Mouse (Mus musculus): ENCODE measurements at regions not wholly inside any gene's neighbourhood (a gene's known extent, or its start where the extent isn't known, plus 50 kb on each side); places are given as distances from the start of the nearest gene placed in this dataset.
A peak's percentile ranks its signal among the peaks of the same experiment; 100 is the strongest.

DNA sequence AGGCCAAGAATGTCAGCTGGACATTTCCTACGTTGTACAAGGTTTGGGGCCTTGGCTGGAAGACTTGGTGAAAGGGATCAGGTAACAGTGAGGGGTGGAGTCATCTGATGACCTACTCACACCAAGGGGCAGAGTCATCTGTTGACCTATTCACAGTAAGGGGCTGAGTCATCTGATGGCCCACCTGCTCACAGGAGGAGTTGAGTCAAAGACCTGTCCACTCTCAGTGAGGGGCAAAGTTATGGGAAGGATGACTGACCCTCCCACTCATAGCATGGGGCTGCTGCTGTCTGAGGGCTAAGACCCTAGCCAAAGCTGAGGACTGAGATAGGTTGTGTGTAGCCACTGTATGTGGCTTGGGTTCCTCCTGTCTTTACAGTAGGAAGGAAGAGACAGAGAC, 107.2 kb upstream of the Camk1g start:
- no peak for DNase-seq (ENCODE audit: low spot score)

DNA sequence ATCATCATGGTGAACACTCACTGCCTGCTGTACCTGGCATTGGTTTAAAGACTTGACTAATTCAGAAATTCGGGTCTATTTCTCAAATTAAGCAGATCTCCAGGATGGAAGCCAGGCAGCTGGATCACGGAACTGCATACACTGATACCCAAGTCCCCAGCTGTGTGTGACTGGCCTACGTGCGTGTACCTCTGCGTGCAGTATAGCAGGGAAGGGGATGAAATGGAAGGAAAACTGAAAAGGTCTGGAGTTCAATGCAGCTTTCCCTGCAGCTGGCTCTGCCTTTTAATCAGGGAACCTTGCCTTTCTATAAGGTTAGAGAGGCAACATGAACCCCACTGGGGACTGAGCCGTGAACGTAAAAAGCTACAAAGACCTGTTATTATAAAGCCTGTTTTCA, 106.7 kb upstream of the Camk1g start:
- no peak for DNase-seq (ENCODE audit: low spot score)

DNA sequence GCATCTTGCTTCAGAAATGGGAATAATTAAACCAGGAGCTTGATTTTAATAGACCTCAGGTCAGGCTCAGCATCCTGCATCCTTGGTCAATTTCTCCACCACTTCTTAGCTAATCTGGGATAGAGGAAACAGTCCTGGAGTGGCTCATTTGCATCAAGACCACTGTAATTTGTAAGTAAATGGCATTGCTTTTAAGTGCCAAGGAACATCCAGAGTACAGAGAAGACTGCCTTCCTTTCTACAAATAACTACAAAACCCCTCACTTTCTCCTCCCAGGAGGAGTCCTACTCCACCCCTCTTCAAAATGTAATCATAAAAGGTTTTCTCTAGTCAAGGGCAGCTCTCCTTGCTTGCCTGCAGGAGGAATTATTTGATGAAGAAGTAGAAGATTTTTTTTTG, 96.2 kb upstream of the Camk1g start:
- DNase-seq (ENCODE audit: low spot score), result no peak

DNA sequence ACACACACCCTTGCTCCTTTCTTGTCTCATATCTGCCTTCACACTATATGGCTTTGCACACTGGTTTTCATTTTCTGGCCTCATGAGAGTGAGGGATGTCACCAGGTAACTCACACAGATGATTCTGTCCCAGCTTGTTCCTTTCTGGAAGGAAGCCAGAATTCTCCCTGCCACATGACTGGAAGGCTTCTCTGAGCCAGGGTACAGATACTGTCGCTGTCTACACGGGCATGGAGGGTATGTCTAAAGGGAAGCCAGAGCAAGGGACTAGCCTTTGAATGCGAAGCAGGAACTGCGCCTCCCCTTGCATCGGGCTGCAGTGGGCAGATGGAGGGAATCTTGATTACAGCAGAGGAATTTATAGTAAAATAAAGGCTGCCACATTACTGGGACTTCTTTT, 89.6 kb upstream of the Camk1g start:
- DNase-seq (ENCODE audit: low spot score), result no peak

DNA sequence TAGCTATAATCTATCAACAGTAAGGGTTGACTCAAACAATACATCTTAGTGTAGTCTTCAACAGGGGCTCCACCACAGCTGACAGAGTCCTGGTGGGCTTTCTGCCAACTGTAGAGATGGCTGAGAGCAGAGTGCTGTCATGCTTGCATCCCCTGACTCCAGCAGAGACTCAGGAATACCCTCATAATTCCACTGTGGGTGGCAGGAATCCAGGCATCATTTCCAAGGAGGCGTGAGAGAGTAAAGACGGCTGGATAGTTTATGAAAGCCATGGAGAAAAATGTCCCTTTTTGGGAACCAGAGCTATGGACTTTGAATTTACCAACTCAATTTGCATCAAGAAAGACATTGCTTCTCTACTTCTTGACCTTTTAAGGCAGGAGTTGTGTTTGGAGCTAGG, 87.8 kb upstream of the Camk1g start:
- no peak for DNase-seq (ENCODE audit: low spot score)

- no peak for DNase-seq (ENCODE audit: low spot score)
Observed at GRCm38 (mm10) chr1:193453654-193454053, 83.6 kb upstream of the Camk1g start.

GRCm38 (mm10) chr1:193451471-193452135, 81.5 kb upstream of the Camk1g start:
- DNase-seq (ENCODE audit: low spot score), result no peak

DNA sequence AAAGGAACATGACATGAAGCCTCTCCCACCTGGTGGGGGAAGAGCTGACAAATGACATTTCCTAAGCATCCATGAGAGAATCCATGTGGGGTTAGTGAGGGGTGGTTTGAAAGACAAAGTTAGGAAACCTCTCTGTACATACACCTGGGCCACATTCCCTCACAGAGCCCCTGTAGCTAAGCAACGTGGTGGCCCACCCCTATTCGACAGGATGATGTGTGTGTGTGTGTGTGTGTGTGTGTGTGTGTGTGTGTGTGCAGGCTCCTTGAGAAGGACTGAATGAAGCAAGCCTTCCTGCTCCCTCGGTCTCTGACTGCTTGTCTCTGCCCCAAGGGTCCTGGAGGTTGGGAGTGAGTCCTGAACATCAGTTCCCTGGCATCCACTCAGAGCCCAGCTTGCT, 80.7 kb upstream of the Camk1g start:
- DNase-seq (ENCODE audit: low spot score), result no peak

GRCm38 (mm10) chr1:193450201-193450600, 80.1 kb upstream of the Camk1g start:
- DNase-seq (ENCODE audit: low spot score), result no peak

DNA sequence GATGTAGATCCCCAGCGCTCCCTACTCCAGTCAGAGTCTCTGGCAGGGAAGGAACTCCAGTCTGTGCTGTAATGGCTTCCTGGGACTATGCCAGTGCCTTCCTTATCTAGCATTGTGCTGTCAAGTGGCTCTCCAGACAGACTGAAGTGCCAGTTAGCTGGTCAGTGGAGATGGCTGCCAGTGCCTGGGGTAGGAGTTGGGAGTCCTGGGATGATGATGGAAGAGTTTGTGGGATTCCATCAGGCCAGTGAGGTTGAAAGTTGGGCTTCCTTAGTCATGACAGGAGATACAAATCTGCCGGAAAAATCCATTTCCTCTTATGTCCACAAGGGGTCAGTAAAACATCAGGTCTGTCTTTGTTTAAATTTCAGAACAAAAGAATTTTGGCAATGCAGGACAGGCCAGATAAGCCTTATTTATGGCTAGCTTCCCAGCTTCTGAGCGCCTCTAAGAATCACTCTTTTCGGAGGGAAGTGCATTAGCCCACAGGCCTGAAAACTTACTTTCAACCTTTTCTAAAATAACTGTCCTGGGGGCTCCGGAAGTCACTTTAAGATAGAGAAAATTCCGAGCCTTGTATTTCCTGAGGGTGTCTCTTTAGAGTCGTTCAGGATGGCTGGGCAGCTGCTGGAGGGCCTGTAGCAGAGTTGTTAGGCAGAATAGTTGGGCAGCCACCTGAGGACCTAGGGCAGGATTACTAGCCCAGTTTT, 79.5 kb upstream of the Camk1g start:
- DNase-seq (ENCODE audit: low spot score), result peak; percentile 15

DNA sequence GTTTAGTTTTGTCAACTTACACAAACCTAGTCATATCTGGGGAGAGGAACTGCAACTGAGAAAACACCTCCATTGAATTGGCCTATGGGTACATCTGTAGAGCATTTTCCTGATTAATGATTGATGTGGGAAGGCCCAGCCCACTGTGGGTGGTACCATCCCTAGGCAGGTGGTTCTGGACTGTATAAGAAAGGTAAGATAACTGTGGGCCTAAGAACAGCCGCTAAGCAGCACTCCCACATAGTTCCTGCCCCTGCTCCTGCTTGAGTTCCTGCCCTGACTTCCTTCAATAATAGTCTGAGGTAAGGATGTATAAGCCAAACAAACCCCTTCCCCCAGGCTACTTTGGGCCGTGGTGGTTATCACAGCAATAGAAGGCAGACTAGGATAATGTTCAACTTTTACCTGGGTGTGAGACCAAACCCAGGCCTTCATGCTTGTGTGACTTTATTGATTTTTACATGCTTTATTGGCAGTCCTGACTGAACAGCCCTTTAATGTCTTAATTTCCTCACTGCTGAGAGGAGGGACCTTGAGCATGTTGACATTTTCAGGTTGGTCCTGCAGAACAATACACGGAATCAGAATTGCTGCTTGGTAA, 78.8 kb upstream of the Camk1g start:
- DNase-seq (ENCODE audit: low spot score), result no peak

GRCm38 (mm10) chr1:193447647-193448046, 77.5 kb upstream of the Camk1g start:
- no peak for DNase-seq (ENCODE audit: low spot score)

DNA sequence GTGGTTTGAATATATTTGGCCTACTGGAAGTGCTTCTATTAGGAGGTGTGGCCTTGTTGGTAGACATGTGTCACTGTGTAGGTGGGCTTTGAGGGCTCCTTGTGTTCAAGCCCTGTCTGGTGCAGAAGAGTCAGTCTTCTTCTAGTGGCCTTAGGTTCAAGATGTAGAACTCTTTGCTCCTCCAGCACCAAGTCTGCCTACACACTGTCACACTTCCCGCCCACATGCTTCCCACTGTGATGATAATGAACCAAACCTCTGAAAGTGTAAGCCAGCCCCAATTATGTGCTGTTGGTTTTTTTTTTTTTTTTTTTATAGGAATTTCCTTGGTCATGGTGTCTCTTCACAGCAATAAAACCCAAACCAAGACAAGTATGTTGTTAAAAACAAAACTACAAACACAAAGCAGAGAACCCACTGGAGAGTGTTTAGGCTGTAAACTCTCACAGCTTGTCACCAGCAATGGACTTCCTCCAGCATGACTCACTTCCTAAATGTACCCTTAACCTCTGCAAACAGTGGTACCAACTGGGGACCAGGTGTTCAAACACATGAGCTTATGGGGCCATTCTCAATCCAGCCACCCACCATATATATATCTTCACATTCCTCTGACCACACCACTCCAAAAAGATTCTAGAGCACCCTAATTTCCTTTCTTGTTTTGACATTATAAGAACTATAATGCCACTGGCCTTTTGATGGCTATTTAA, 74.0 kb upstream of the Camk1g start:
- no peak for DNase-seq (ENCODE audit: low spot score)

DNA sequence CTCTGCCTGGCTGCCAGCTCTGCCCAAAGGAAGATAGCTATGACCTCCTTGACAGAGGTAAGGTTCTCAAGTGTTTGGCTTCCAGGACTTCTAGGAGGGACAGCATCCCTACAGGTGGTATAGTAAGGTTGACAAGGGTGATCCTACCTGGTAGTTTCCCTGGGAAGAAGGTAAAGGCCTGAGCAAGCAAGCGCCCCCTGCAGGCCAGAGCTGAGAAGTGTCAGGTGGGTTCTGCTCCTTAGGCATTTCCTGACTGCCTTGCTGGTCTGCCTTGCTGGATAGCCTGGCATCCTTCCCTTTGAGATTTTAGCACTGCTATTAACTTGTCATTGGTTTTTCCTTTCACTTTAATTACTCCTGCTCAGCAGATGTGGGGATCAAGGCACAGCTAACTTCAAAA, 70.4 kb upstream of the Camk1g start:
- no peak for DNase-seq (ENCODE audit: low spot score)

DNA sequence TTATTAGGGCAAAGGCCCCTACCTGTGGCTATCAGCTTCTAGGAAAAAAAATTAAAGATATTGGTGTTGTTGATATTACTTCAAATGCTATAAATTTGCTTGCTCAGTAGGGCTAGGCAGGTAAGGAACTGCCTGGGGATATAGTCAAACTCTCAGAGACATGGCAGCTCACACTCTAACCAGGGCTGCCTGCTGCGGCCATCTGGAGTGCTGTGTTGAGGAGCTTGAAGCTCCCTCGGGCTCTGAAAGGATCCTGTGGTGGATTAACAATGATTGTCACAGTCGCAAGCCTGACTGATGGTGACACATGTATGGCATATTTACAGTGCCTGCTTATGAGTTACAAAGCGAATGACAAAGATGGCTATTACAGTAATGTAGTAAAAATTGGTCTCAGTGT, 64.2 kb upstream of the Camk1g start:
- no peak for DNase-seq (ENCODE audit: low spot score)

- DNase-seq (ENCODE audit: low spot score), result no peak
Observed at GRCm38 (mm10) chr1:193433493-193434021, 63.5 kb upstream of the Camk1g start.

GRCm38 (mm10) chr1:193430231-193430630, 60.1 kb upstream of the Camk1g start:
- DNase-seq (ENCODE audit: low spot score), result no peak

DNA sequence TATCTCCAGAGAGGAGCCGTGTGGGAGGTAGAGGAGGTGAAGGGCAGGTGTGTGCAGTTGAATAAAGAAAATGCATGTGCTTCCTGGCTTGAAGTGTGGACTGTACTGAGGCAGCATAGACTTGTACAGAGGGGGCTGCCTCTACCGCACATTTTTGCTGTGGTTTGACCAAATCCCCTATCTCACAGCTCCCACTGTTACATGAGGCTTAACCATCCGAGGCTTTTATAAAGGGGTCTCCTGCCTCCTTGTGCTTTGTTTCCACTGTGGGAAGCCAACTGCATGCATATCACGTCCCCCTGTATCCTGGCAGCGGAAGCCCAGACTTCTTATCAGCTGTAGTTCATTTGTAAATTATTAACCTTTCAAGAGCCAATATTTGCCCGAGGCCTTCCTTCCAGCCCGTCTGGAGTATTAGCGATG, 53.6 kb upstream of the Camk1g start:
- no peak for DNase-seq (ENCODE audit: low spot score)

- DNase-seq (ENCODE audit: low spot score), result no peak
Observed at GRCm38 (mm10) chr1:193422886-193423285, 52.8 kb upstream of the Camk1g start.

DNA sequence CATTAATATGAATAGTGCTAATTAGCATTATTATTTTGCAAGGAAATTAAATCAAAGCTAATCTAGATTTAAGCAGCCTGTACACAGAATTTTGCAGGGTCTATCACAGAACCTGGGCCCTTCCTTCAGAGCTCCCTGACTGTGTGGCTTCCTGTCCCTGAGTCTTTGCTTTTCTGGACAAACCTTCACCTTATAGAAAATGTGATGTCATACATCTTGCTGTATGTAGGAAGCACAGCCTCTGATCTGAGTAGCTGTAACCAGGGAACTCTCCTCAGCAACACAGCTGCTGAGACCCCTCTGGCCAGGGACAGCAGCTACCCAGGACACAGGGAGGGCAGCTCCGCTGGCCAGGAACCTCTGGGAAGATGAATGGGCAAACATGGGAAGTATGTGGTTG, 51.7 kb upstream of the Camk1g start:
- no peak for DNase-seq (ENCODE audit: low spot score)

GRCm38 (mm10) chr1:193421414-193421813, 51.3 kb upstream of the Camk1g start:
- DNase-seq (ENCODE audit: low spot score), result no peak
